Mouse (Mus musculus): ENCODE results near the gene Ankrd28.
"Not testable (repeated sequence)": the region's sequence is repeated elsewhere in the genome, so short reads cannot be mapped to it uniquely, and the experiment has no call there.

Ankrd28 gene

DNA sequence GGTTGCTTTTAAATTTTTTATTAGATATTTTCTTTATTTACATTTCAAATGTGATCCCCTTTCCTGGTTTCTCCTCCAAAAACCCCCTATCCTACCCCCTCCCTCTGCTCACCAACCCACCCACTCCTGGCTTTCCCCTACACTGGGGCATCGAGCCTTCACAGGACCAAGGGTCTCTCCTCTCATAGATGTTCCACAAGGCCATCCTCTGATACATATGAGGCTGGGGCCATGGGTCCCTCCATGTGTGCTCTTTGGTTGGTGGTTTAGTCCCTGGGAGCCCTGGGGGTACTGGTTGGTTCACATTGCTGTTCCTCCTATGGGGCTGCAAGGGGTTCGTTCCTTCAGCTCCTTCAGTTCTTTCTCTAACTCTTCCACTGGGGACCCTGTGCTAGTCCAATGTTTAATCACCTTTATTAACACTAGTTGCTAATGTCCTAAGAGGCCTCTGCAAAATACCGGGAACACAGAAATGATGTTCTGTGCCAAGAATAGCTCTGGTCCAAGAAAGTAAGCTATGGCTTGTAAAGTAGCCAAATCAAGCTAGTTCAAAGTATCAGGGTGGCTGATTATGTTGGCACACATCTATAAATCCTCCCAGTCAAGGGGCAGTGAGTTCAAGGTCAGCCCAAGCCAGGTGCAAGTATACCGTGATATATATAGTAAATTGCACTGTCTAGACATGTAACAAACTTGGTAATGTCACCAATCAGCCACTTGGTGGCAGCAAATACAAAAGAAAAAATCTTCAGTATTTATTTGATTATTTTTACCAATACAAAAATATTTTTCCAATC lies 36.3 kb downstream of the Ankrd28 start:
- in situ Hi-C loops (cut with MseI, MboI): loop anchor here in 1 of 2 experiments (5.0 to 10.0 kb wide), 2 partner anchors 137 to 241 kb away; no protein-coding TSS in a partner anchor

- in situ Hi-C loops (cut with MseI, MboI): loop anchor here in 1 of 2 experiments (5.0 to 10.0 kb wide), 2 partner anchors 133 to 244 kb away; no protein-coding TSS in a partner anchor
Observed at GRCm38 (mm10) chr14:31790797-31791196, 39.7 kb downstream of the Ankrd28 start.

DNA sequence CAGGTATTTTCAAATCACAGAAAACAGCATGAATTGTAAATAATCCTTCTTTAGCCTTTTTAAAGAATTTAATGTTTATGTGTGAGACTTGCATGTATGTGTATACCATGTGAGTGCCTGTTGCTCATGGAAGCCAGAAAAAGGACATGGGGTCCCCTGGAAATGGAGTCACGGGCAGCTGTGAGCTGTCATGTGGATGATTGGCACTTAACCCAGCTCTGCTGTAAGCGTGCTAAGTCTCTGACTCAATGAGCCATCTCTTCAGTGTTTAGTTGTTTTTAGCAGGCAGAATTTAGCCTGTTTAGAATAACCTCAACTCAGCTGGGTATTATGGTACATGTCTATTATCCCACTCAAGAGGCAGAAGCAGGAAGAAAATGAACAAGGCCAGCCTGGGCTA lies 43.5 kb downstream of the Ankrd28 start:
- in situ Hi-C loops (cut with MseI, MboI): loop anchor here in 1 of 2 experiments (5.0 kb wide), 1 partner anchor 135 kb away; no protein-coding TSS in a partner anchor

DNA sequence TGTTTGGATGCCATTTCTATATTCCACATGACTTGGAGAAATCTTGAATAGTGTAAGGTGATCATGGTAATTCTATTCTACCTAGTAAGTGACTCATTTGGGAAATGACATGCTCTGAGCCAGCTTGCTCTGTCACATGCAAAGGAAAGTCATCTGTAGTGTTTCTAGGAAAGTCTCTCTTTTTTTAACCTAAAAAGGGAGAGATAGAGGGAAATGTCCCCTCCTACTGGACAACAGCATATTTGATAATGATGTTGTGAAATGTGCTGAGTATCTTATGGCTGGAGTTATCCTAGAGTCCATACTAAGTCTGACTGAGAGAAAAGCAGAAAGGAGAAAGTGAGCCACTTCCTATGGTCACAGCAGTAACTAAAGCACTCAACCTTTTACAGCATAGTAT lies 44.8 kb downstream of the Ankrd28 start:
- in situ Hi-C loops (cut with MseI, MboI): loop anchor here in 1 of 2 experiments (5.0 kb wide), 1 partner anchor 133 kb away; no protein-coding TSS in a partner anchor

GRCm38 (mm10) chr14:31784975-31785374 lies 45.5 kb downstream of the Ankrd28 start:
- in situ Hi-C loops (cut with MseI, MboI): loop anchor here in 1 of 2 experiments (5.0 kb wide), 1 partner anchor 133 kb away; no protein-coding TSS in a partner anchor

DNA sequence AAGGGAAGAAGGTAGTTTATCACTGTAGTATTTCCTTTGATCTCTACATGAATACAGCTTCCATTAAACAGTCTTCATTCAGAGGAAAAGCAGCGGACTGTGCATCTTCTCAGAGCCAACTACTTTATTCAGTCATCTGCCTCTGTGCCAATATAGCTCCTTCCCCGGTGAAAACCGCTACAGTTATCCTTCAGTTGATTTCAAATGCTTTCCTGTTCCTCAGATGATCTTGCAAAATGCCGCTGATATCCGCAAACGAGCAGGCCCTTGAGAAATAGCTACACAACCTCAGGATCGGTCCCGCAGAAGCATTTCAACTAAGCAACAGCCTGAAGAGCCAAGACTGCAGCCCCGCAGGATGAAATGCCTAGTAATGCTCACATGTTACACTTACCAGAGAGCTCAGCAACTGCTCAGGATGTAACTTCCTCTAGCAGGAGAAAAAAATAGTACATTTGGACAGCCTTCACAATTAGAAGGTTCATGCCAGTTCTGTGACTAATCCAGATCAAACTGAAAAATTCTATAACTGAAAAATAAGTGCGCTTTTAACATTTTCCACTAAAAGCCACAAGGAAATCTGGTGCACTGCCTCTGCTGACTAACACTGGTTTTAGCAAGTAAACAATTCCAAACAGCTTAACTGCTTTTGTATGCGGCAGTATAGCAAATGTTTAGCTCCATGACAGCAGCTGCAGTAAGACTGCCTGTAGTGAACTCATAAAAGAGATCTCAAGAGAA lies 49.0 kb downstream of the Ankrd28 start:
- in situ Hi-C loops (cut with MseI, MboI): no loop called here

- in situ Hi-C loops (cut with MseI, MboI): no loop called here
Observed at GRCm38 (mm10) chr14:31780412-31781233, 49.8 kb downstream of the Ankrd28 start.

- in situ Hi-C loops (cut with MseI, MboI): no loop called here
Observed at GRCm38 (mm10) chr14:31773518-31773917, 56.9 kb downstream of the Ankrd28 start.

GRCm38 (mm10) chr14:31772251-31772650 lies 58.2 kb downstream of the Ankrd28 start:
- in situ Hi-C loops (cut with MseI, MboI): no loop called here

DNA sequence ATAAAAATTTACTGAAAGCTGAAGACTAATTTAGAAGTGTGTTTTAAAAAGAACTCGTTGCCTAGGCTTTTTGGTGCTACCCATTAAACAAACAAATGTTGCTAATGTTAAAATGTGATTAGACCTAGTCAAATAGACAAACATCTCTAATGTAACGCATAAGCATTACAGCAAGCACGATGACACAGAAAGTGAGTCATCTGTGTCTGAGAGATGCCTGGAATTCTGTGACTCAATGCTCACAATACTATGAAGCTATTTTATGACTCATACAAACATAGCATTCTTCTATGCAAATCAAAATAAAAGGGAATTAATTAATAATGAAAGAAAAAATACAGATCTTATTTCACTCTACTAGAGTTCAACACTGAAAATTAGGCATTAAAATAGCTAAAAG lies 61.9 kb downstream of the Ankrd28 start:
- in situ Hi-C loops (cut with MseI, MboI): no loop called here

GRCm38 (mm10) chr14:31764083-31764482 lies 66.4 kb downstream of the Ankrd28 start:
- in situ Hi-C loops (cut with MseI, MboI): no loop called here

- in situ Hi-C loops (cut with MseI, MboI): no loop called here
Observed at GRCm38 (mm10) chr14:31761727-31762126, 68.7 kb downstream of the Ankrd28 start.

- in situ Hi-C loops (cut with MseI, MboI): no loop called here
Observed at GRCm38 (mm10) chr14:31759195-31759594, 71.3 kb downstream of the Ankrd28 start.

DNA sequence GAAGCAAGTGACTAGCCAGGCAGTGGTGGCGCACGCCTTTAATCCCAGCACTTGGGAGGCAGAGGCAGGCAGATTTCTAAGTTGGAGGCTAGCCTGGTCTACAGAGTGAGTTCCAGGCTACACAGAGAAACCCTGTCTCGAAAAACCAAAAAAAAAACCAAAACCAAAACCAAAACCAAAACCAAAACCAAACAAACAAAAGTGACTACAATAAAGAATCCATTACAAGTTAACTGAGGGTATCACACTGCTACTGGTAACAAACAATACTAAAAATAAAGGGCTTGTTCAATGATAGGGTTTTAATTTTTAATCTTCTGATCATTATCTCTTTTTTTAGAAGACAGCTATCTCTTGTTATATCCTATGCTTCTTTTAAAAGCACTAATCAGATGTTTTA lies 72.0 kb downstream of the Ankrd28 start:
- in situ Hi-C loops (cut with MseI, MboI): not testable (repeated sequence)

- in situ Hi-C loops (cut with MseI, MboI): no loop called here
Observed at GRCm38 (mm10) chr14:31748239-31748873, 82.1 kb downstream of the Ankrd28 start.

DNA sequence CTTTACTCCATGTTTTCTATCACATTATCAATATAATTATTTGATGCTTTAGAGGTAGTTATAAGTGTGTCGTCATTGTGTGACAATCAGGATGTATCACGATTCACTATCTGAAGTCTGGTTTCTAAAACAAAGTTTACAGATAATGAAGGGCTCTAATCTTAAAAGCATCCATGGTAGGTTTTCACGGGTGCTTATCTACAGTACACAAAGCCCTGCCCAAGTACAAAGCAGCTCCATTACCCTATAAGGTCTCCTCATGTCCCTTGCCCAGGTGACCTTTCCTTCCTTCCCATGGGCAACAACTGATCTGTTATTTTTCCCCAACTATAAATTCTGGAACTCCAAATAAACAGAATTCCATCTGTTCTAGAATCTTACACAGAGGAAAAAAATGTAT lies 87.9 kb downstream of the Ankrd28 start:
- in situ Hi-C loops (cut with MseI, MboI): no loop called here

DNA sequence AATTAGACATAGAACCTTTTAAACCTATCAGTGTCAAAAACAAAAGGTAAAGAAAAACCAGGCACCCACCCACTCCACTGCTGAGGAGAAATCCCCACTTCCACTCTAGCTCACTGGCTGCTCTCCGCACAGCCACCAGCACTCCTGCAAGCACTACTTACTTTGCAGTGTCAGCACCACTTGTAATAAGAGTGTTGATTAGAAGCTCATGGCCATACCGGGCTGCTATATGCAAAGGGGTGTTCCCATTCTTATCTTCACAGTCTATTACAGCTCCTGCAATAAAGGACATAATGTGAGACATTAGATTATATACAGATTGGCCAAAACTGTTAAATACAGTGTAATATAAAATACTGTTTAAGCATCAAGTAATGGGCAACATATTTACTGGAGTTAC lies 95.6 kb downstream of the Ankrd28 start:
- in situ Hi-C loops (cut with MseI, MboI): no loop called here

DNA sequence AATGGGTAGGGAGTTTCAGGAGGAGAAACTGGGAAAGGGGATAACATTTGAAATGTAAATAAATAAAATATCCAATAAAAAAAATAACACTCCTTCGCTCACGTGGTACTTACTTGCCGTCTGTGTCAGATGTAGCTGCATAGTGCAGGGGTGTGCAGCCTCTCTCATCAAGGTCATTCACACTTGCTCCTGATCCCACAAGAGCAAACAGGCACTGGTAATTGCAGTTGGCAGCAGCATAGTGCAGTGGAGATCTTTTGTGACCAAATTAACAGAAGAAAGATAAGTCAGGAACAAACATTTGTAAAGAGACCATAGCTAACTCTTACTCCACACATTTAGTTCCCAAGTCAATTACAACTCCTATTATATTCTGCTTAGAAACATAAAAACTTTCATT lies 102.9 kb downstream of the Ankrd28 start:
- in situ Hi-C loops (cut with MseI, MboI): no loop called here

DNA sequence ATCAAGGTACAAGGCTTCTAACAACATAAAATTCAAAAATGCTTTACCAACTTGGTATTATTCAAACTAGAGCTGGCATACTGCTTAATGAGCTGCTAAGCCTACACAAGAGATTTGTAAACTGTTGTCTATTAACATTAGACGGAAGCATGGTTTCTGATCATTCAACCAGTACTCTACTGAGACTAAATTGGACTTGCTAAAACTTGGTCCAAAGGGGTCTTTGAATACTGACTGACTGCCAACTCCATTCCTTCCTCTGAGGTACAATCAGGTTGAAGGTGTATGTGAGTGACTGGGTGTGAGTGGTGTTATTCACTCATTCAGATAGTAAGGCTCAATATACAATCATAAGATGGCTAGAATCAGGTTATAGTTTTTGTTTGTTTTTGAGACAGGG lies 107.7 kb downstream of the Ankrd28 start:
- in situ Hi-C loops (cut with MseI, MboI): no loop called here

DNA sequence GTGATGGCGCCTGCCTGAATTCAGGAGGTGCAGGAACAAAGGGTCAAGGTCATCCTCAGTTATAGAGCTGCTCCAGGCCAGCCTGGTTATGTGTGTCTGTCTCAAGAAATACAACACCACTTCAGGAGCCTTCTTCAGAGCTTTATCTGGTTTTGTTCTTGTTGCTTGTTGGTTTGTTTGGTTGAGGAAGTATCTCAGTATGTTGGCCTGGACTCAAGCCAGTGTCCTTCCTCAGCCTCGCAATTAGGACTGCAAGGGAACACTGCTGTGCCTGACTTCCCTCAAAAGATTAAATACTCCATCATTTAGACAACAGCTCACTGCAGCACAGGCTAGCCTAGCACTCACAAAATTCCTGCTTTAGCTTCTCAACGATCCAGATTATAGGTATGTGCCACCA lies 109.2 kb downstream of the Ankrd28 start:
- in situ Hi-C loops (cut with MseI, MboI): no loop called here

DNA sequence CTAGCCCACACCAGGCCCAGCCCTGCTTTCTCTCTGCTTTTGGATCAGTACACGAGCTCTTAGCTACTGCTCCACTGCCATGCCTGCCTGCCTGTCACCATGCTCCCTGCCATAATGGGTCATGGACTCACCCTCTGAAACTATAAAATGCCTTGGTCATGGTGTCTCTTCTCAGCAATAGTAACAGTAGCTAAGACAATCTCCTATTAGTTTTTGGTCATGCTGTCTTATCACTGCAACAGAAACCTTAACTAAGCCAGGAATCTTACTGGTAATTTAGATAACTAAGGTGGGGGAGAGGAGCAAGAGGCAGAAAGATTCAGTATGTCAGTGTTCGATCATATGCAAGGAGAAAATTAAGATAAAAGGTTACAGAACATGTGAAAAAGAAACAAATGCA lies 112.1 kb downstream of the Ankrd28 start:
- in situ Hi-C loops (cut with MseI, MboI): no loop called here
